Mouse (Mus musculus) brain, embryonic 14.5 days (tissue): Measurements from ENCODE around the gene Unc5cl. TPM values are rescaled to one million over a fixed set of nuclear protein-coding genes. Genes with fewer than 3 reads are reported as not detected.

Experiments used
- DNase-seq: peaks from one replicate; pipeline ENCODE4 v3.0.0-alpha.2; 2011; ENCODE audit warnings: low read depth
- CTCF ChIP-seq: fragments of 200-500 bp; IDR thresholded peaks from 2 replicates; pipeline ENCODE4 v1.5.1; 2012; ENCODE audit warnings: inconsistent platforms, mild to moderate bottlenecking, moderate library complexity, borderline replicate concordance; ENCODE audit not compliant: insufficient read depth, insufficient read length; ENCODE audit errors: extremely low read depth
- POLR2A ChIP-seq: fragments of 200-500 bp; IDR thresholded peaks from 2 replicates; pipeline ENCODE4 v1.6.1; 2012; ENCODE audit warnings: mild to moderate bottlenecking, inconsistent platforms, borderline replicate concordance; ENCODE audit not compliant: poor library complexity, insufficient read depth, insufficient read length, severe bottlenecking; ENCODE audit errors: extremely low read depth
- polyA plus RNA-seq: library from polyadenylated mRNA; depleted of rRNA; stranded (reverse); fragments of >200 nt; gene quantifications from 2 replicates; pipeline ENCODE4 v1.2.3, GENCODE M21; 2012

Unc5cl gene
- polyA plus RNA-seq, 1 experiment, result 0.14 TPM

GRCm38 (mm10) chr17:48433006-48433655, 21.6 kb upstream of the Unc5cl start:
- peak; percentile 55 for DNase-seq
- TF ChIP-seq POLR2A (no peak), CTCF (no peak)

GRCm38 (mm10) chr17:48433689-48434330, 20.9 kb upstream of the Unc5cl start:
- no peak for TF ChIP-seq CTCF
- no peak for TF ChIP-seq POLR2A
- DNase-seq, result no peak

GRCm38 (mm10) chr17:48434479-48434878, 20.2 kb upstream of the Unc5cl start:
- no peak for DNase-seq
- TF ChIP-seq POLR2A (no peak), CTCF (no peak)

GRCm38 (mm10) chr17:48436487-48436886, 18.2 kb upstream of the Unc5cl start:
- TF ChIP-seq CTCF (no peak), POLR2A (no peak)
- no peak for DNase-seq

DNA sequence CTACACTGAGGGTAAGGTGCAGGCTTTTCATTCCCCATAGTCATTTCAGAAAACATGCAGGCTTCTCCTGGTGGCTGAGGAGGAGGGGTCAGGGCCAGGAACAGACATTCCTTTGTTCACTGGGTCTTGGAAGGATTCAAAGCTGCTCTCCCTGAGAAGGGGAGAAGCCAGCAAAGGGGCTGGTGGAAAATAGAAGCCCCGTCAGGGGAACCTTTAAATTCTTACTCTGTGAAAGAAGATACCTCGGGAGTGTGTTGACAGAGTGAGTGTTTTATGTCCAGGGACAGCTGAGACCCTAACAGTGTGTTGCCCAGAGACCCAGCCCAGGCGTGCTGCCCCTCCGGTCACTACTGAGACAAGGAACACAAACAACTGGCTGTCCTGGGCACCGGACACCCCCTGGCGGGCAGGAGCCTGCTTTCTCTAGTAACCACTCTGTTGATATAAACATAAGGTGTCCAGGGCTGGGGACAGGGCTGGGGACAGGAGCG, 17.2 kb upstream of the Unc5cl start:
- peak; percentile 58 for DNase-seq
- TF ChIP-seq POLR2A, result no peak
- TF ChIP-seq CTCF, result 0 out of 2 replicates have a peak, but pooled peaks have one; percentile 1

DNA sequence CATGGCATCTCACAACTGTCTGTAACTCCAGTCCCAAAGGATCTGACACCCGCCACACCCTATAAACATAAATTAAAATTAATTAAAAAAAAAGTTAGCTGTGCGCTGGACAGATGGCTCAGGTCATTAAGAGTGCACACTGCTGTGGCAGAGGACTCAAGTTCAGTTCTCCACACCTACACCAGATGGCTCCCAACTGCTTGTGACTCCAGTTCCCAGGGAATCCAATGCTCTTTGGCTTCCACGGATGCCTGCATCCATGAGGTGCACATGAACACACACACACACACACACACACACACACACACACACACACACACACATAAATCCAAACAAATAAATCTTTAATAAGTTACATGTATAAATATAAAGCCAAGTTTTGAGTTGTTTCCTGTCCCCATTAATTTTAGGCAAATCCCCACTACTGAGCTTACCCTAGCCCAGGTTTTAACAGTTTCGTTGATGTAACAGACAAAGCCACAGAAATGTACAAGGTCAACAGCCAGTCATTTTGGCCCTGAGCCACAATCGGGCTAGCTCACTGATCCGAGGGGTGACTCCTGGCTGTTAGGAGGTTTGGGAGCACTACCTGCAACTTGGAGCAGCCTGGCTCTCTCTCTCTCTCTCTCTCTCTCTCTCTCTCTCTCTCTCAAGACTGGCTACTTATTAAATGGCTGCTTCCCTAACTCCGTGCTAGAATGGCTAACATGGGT, 11.8 kb upstream of the Unc5cl start:
- DNase-seq, result peak; percentile 55
- TF ChIP-seq POLR2A, result no peak
- TF ChIP-seq CTCF, result peak; percentile 16; the same call in 1 of the 2 replicates

GRCm38 (mm10) chr17:48443542-48444145, 11.1 kb upstream of the Unc5cl start:
- no peak for DNase-seq
- TF ChIP-seq CTCF, result no peak
- TF ChIP-seq POLR2A, result no peak

GRCm38 (mm10) chr17:48447675-48448074, 7.0 kb upstream of the Unc5cl start:
- DNase-seq, result no peak
- TF ChIP-seq POLR2A, result no peak
- no peak for TF ChIP-seq CTCF

DNA sequence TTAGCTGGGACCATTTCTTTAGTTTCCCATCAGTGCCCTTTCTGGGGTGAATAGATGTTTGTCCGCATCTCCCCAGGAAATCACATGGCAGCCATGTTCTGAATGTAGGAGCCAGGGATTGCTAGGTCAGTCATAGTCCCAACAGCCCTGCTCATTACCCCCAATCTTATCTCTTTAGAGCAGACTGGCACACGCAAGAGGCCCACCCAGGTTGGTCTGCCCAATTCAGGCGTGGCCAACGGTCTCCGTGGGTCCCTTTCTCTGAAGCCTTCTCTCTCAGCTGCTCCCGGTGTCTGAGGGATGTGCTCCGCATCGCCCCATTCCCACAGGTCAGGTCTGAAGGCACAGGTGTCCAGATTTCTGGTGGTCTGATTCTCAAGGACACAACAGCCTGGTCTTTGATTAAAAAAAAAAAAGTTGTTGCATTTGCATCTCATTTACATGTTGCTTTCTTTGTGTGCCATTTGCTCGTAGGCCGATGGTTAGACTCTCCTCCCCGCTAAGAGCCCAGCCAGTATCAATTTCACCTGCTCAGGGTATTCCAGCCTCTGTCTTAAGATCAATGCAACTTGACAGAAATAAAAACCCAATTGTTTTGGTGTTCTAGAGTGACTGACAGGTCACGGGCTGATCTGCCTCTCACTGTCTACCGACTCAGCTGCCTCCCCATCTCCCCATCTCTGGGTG, 3.9 kb upstream of the Unc5cl start:
- no peak for TF ChIP-seq CTCF
- TF ChIP-seq POLR2A, result no peak
- DNase-seq, result no peak

GRCm38 (mm10) chr17:48451353-48451675, 3.4 kb upstream of the Unc5cl start, which contains the start of gene Tspo2:
TSS of gene Tspo2 (minus strand) at chr17:48451522.
- DNase-seq, result no peak
- no peak for TF ChIP-seq CTCF
- TF ChIP-seq POLR2A, result no peak

GRCm38 (mm10) chr17:48451753-48452444, 2.8 kb upstream of the Unc5cl start:
- peak; percentile 12 for DNase-seq
- TF ChIP-seq CTCF, result no peak
- TF ChIP-seq POLR2A, result no peak

GRCm38 (mm10) chr17:48453489-48453888, 1.2 kb upstream of the Unc5cl start:
- no peak for DNase-seq
- no peak for TF ChIP-seq CTCF
- no peak for TF ChIP-seq POLR2A
